Mouse (Mus musculus) embryonic facial prominence, embryonic 15.5 days (tissue): ENCODE measurements around the gene Cdca5. TPM values are rescaled to one million over a fixed set of nuclear protein-coding genes. Genes with fewer than 3 reads are reported as not detected.
"Not testable (repeated sequence)": the region's sequence is repeated elsewhere in the genome, so short reads cannot be mapped to it uniquely, and the experiment has no call there.

Experiments
- ATAC-seq: fragments of 200-750 bp; cut with Nextera tagmentation; 2 replicates; pipeline ENCODE4 v1.8.0; 2017; ENCODE audit warnings: low read depth, moderate TSS enrichment; ENCODE audit not compliant: insufficient number of reproducible peaks, low FRiP score, low TSS enrichment
- H3K27ac ChIP-seq: fragments of 300-500 bp; sonication (generic); replicated peaks from 2 replicates; pipeline ENCODE4 v1.5.1; 2015; ENCODE audit warnings: mild to moderate bottlenecking, inconsistent platforms
- H3K27me3 ChIP-seq: fragments of 300-500 bp; sonication (generic); 2 replicates; pipeline ENCODE4 v1.6.1; 2015; ENCODE audit warnings: inconsistent platforms
- H3K36me3 ChIP-seq: fragments of 300-500 bp; sonication (generic); 2 replicates; pipeline ENCODE4 v1.6.1; 2015; ENCODE audit warnings: mild to moderate bottlenecking, inconsistent platforms
- H3K4me1 ChIP-seq: fragments of 300-500 bp; sonication (generic); 2 replicates; pipeline ENCODE4 v1.6.1; 2015; ENCODE audit warnings: inconsistent platforms
- H3K4me2 ChIP-seq: fragments of 300-500 bp; sonication (generic); replicated peaks from 2 replicates; pipeline ENCODE4 v1.6.1; 2015; ENCODE audit warnings: mild to moderate bottlenecking, inconsistent platforms
- H3K4me3 ChIP-seq: fragments of 300-500 bp; sonication (generic); replicated peaks from 2 replicates; pipeline ENCODE4 v1.5.1; 2015; ENCODE audit warnings: mild to moderate bottlenecking, inconsistent platforms
- H3K9ac ChIP-seq: fragments of 300-500 bp; sonication (generic); 2 replicates; pipeline ENCODE4 v1.6.1; 2015; ENCODE audit warnings: inconsistent platforms
- H3K9me3 ChIP-seq: fragments of 300-500 bp; sonication (generic); replicated peaks from 2 replicates; pipeline ENCODE4 v1.6.1; 2016; ENCODE audit warnings: inconsistent platforms
- WGBS: fragments of 180-500 bp; shearing (Covaris S2); methylation state at CpG from one replicate; pipeline ENCODE4 v1.1.7; 2015; 5-methylcytosine and 5-hydroxymethylcytosine counted together
- microRNA-seq: library from miRNA; unstranded; fragments of <30 nt; microRNA quantifications from one replicate; pipeline ENCODE4, GENCODE M21; 2016; ENCODE audit warnings: borderline number of aligned reads
- polyA plus RNA-seq: library from polyadenylated mRNA; unstranded; fragments of >200 nt; fragmentation: Nextera tagmentation; extraction: Ambion mirVana; gene quantifications from 2 replicates; pipeline ENCODE4 v1.2.1, GENCODE M21; 2015

Cdca5 gene
- polyA plus RNA-seq, 1 experiment from 2014 or later = 29.0 TPM

- ATAC-seq, H3K9me3 ChIP-seq, H3K4me2 ChIP-seq, H3K4me1 ChIP-seq, H3K27ac ChIP-seq, H3K4me3 ChIP-seq, H3K9ac ChIP-seq, H3K27me3 ChIP-seq: not testable (repeated sequence)
- H3K36me3 ChIP-seq = peaks cover 11% of the 10 kb centered on the region
- 74% methylated on average over 7 of the region's 7 CpGs for WGBS
Observed at GRCm38 (mm10) chr19:6130414-6131128, 45.8 kb downstream of the Cdca5 start.

GRCm38 (mm10) chr19:6132171-6132827, 47.5 kb downstream of the Cdca5 start:
- H3K36me3 ChIP-seq = peaks cover 29% of the 10 kb centered on the region
- no peaks in the 10 kb centered on the region for H3K9me3 ChIP-seq
- no peak overlapping the region for H3K4me3 ChIP-seq
- H3K27me3 ChIP-seq = no peaks in the 10 kb centered on the region
- 78% methylated on average over 7 of the region's 7 CpGs for WGBS
- H3K4me2 ChIP-seq = no peak overlapping the region
- ATAC-seq = no peak
- no peak overlapping the region for H3K9ac ChIP-seq
- no peak overlapping the region for H3K27ac ChIP-seq
- peaks cover 4% of the 10 kb centered on the region; the same call in 1 of the 2 replicates for H3K4me1 ChIP-seq

- H3K36me3 ChIP-seq = peaks cover 31% of the 10 kb centered on the region
- ATAC-seq, H3K4me2 ChIP-seq: not testable (repeated sequence)
Observed at GRCm38 (mm10) chr19:6133197-6133596, 48.4 kb downstream of the Cdca5 start.

GRCm38 (mm10) chr19:6136397-6136796, 51.6 kb downstream of the Cdca5 start:
- no peak overlapping the region for H3K4me3 ChIP-seq
- H3K9ac ChIP-seq = no peak overlapping the region
- no peak overlapping the region for H3K27ac ChIP-seq
- H3K4me1 ChIP-seq = peaks cover 14% of the 10 kb centered on the region
- no peak for ATAC-seq
- no peak overlapping the region for H3K4me2 ChIP-seq
- no peaks in the 10 kb centered on the region for H3K27me3 ChIP-seq
- peaks cover 31% of the 10 kb centered on the region for H3K36me3 ChIP-seq
- 78% methylated on average over 3 of the region's 3 CpGs for WGBS
- H3K9me3 ChIP-seq = no peaks in the 10 kb centered on the region

More at GRCm38 (mm10) chr19:6133197-6133596, 48.4 kb downstream of the Cdca5 start:
- not testable (repeated sequence) for H3K4me3 ChIP-seq, H3K9me3 ChIP-seq, H3K9ac ChIP-seq, H3K27ac ChIP-seq, H3K27me3 ChIP-seq, H3K4me1 ChIP-seq
- 45% methylated on average over 1 of the region's 1 CpGs for WGBS

- Histone ChIP-seq H3K9me3 (no peaks in the 10 kb centered on the region), H3K4me3 (peak overlapping the region; percentile 76), H3K4me2 (peak overlapping the region; percentile 76), H3K36me3 (peaks cover 28% of the 10 kb centered on the region), H3K9ac (0 out of 2 replicates have a peak overlapping the region, but pooled peaks have one; percentile 81), H3K4me1 (peaks cover 19% of the 10 kb centered on the region), H3K27ac (0 out of 2 replicates have a peak overlapping the region, but pooled peaks have one; percentile 98), H3K27me3 (no peaks in the 10 kb centered on the region)
- WGBS = 97% methylated on average over 6 of the region's 6 CpGs
- ATAC-seq = no peak
Observed at GRCm38 (mm10) chr19:6139701-6140100, 54.9 kb downstream of the Cdca5 start.

GRCm38 (mm10) chr19:6140374-6140677, 55.5 kb downstream of the Cdca5 start:
- Histone ChIP-seq H3K9me3 (no peaks in the 10 kb centered on the region), H3K27me3 (no peaks in the 10 kb centered on the region), H3K4me1 (peaks cover 19% of the 10 kb centered on the region), H3K27ac (peak overlapping the region; percentile 98), H3K9ac (peak overlapping the region; percentile 81), H3K4me2 (peak overlapping the region; percentile 76), H3K36me3 (peaks cover 22% of the 10 kb centered on the region), H3K4me3 (peak overlapping the region; percentile 76)
- WGBS = 4% methylated on average over 16 of the region's 16 CpGs
- no peak for ATAC-seq

GRCm38 (mm10) chr19:6140678-6141393, 56.1 kb downstream of the Cdca5 start, which contains the start of gene Batf2:
Gene Batf2, plus strand, starts transcription at chr19:6140983.
- Histone ChIP-seq H3K9ac (peak within 1 kb of the TSS; percentile 81), H3K4me2 (peak within 1 kb of the TSS; percentile 76), H3K4me1 (peaks cover 19% of the 10 kb centered on the region), H3K27ac (peak within 1 kb of the TSS; percentile 98), H3K36me3 (peaks cover 17% of the 10 kb centered on the region; the same call in 1 of the 2 replicates), H3K27me3 (no peaks in the 10 kb centered on the region), H3K9me3 (no peaks in the 10 kb centered on the region), H3K4me3 (peak within 1 kb of the TSS; percentile 76)
- under 1% methylated on average over 67 of the region's 68 CpGs for WGBS
- peak; percentile 92 for ATAC-seq

GRCm38 (mm10) chr19:6141394-6141749, 56.6 kb downstream of the Cdca5 start, which contains the start of gene Arl2:
Gene Arl2, minus strand, starts transcription at chr19:6141548.
- Histone ChIP-seq H3K9me3 (no peaks in the 10 kb centered on the region), H3K4me3 (peak within 1 kb of the TSS; percentile 76), H3K27ac (peak within 1 kb of the TSS; percentile 98), H3K4me1 (peaks cover 19% of the 10 kb centered on the region), H3K27me3 (no peaks in the 10 kb centered on the region), H3K4me2 (peak within 1 kb of the TSS; percentile 76), H3K9ac (peak within 1 kb of the TSS; percentile 81), H3K36me3 (peaks cover 12% of the 10 kb centered on the region; the same call in 1 of the 2 replicates)
- WGBS = under 1% methylated on average over 15 of the region's 15 CpGs
- ATAC-seq = peak; percentile 81

Small RNA genes within 50 kb of the gene (microRNA-seq; reads per million reads assigned to microRNA genes)
- gene Mir6988 = 0.52 reads per million

Other genes starting within 250 kb of the Cdca5 start
- gene Frmd8, start 209.7 kb upstream of the Cdca5 start, polyA plus RNA-seq = 32.5 and 37.4 TPM in 2 replicates
- 5.9 and 7.5 TPM in 2 replicates for gene Slc25a45, start 207.2 kb upstream of the Cdca5 start, polyA plus RNA-seq
- gene Tigd3, start 190.8 kb upstream of the Cdca5 start, polyA plus RNA-seq = 3.4 and 3.6 TPM in 2 replicates
- 144 and 167 TPM in 2 replicates for gene Dpf2, start 172.0 kb upstream of the Cdca5 start, polyA plus RNA-seq
- gene Cdc42ep2, start 160.2 kb upstream of the Cdca5 start, polyA plus RNA-seq = 11.0 TPM in 2 replicates
- 59.6 and 65.4 TPM in 2 replicates for gene Pola2, start 120.8 kb upstream of the Cdca5 start, polyA plus RNA-seq
- gene Slc22a20, start 98.8 kb upstream of the Cdca5 start, polyA plus RNA-seq = not detected in 2 replicates
- gene Capn1, start 69.1 kb upstream of the Cdca5 start, polyA plus RNA-seq = 22.1 and 22.4 TPM in 2 replicates
- gene Syvn1, start 38.4 kb upstream of the Cdca5 start, polyA plus RNA-seq = 34.2 and 39.8 TPM in 2 replicates
- 66.8 and 67.1 TPM in 2 replicates for gene Mrpl49, start 27.2 kb upstream of the Cdca5 start, polyA plus RNA-seq
- gene Fau, start 27.1 kb upstream of the Cdca5 start, polyA plus RNA-seq = 809 and 853 TPM in 2 replicates
- 37.1 and 41.1 TPM in 2 replicates for gene Znhit2, start 23.8 kb upstream of the Cdca5 start, polyA plus RNA-seq
- gene Tm7sf2, start 16.6 kb upstream of the Cdca5 start, polyA plus RNA-seq = 21.7 and 24.6 TPM in 2 replicates
- 75.9 and 76.4 TPM in 2 replicates for gene Vps51, start 7.8 kb upstream of the Cdca5 start, polyA plus RNA-seq
- not detected in 2 replicates for gene Tmem262, start 5.0 kb upstream of the Cdca5 start, polyA plus RNA-seq
- 1.9 and 2.1 TPM in 2 replicates for gene Gm28374, start 2.7 kb upstream of the Cdca5 start, polyA plus RNA-seq
- gene Zfpl1, start within 50 bp of the Cdca5 start, polyA plus RNA-seq = 86.9 and 90.9 TPM in 2 replicates
- gene AC131692.1, start 9.4 kb downstream of the Cdca5 start, polyA plus RNA-seq = not detected in 2 replicates
- gene Naaladl1, start 20.8 kb downstream of the Cdca5 start, polyA plus RNA-seq = 0.25 TPM in 2 replicates
- gene Sac3d1, start 33.7 kb downstream of the Cdca5 start, polyA plus RNA-seq = 48.4 and 48.6 TPM in 2 replicates
- gene Snx15, start 43.3 kb downstream of the Cdca5 start, polyA plus RNA-seq = 37.9 and 38.5 TPM in 2 replicates
- 0.19 and 0.39 TPM in 2 replicates for gene Batf2, start 56.0 kb downstream of the Cdca5 start, polyA plus RNA-seq
- gene Arl2, start 56.6 kb downstream of the Cdca5 start, polyA plus RNA-seq = 98.5 and 100 TPM in 2 replicates
- gene Majin, start 99.4 kb downstream of the Cdca5 start, polyA plus RNA-seq = 0.11 and 0.13 TPM in 2 replicates
- 2.5 and 3.3 TPM in 2 replicates for gene Gpha2, start 141.4 kb downstream of the Cdca5 start, polyA plus RNA-seq
- 39.2 and 39.7 TPM in 2 replicates for gene Ppp2r5b, start 150.9 kb downstream of the Cdca5 start, polyA plus RNA-seq
- gene Atg2a, start 156.7 kb downstream of the Cdca5 start, polyA plus RNA-seq = 10.3 and 11.0 TPM in 2 replicates
- 77.2 and 83.5 TPM in 2 replicates for gene Ehd1, start 191.7 kb downstream of the Cdca5 start, polyA plus RNA-seq
- gene Cdc42bpg, start 221.5 kb downstream of the Cdca5 start, polyA plus RNA-seq = 1.5 and 2.5 TPM in 2 replicates
- 82.1 and 91.7 TPM in 2 replicates for gene Men1, start 250.0 kb downstream of the Cdca5 start, polyA plus RNA-seq